Mouse (Mus musculus): ENCODE data around the gene Elp4. TPM values are rescaled to one million over a fixed set of nuclear protein-coding genes. Genes with fewer than 3 reads are reported as not detected.

The Elp4 gene
- polyA plus RNA-seq, 1 experiment: not detected

GRCm38 (mm10) chr2:105691296-105691695, 213.1 kb downstream of the Elp4 start:
- Histone ChIP-seq H3K27ac (ENCODE audit: insufficient read depth, low read depth, low read length) (no peak overlapping the region), H3K4me3 (ENCODE audit: insufficient read depth, low read depth, low read length) (no peak overlapping the region), H3K4me1 (ENCODE audit: control insufficient read depth, insufficient read depth, low read length) (peaks cover 30% of the 10 kb centered on the region)
- TF ChIP-seq CTCF (IDR thresholded peaks at IDR 0.05; ENCODE audit: insufficient read depth, low read depth, low read length) (no peak), POLR2A (IDR thresholded peaks at IDR 0.05; ENCODE audit: insufficient read depth, low read depth, low read length) (no peak)
- 28% methylated on average over 10 of the region's 10 CpGs for WGBS

GRCm38 (mm10) chr2:105689771-105690639, 214.4 kb downstream of the Elp4 start:
- peaks cover 30% of the 10 kb centered on the region for H3K4me1 ChIP-seq (ENCODE audit: control insufficient read depth, insufficient read depth, low read length)
- TF ChIP-seq POLR2A (IDR thresholded peaks at IDR 0.05; ENCODE audit: insufficient read depth, low read depth, low read length) (no peak), CTCF (IDR thresholded peaks at IDR 0.05; ENCODE audit: insufficient read depth, low read depth, low read length) (no peak)
- WGBS: 16% methylated on average over 28 of the region's 28 CpGs
- peak overlapping the region; percentile 34 for H3K4me3 ChIP-seq (ENCODE audit: insufficient read depth, low read depth, low read length)
- peak overlapping the region; percentile 59; the same call in 1 of the 2 replicates for H3K27ac ChIP-seq (ENCODE audit: insufficient read depth, low read depth, low read length)

GRCm38 (mm10) chr2:105689304-105689770, 215.0 kb downstream of the Elp4 start:
- Histone ChIP-seq H3K4me3 (ENCODE audit: insufficient read depth, low read depth, low read length) (peak overlapping the region; percentile 34), H3K27ac (ENCODE audit: insufficient read depth, low read depth, low read length) (peak overlapping the region; percentile 33), H3K4me1 (ENCODE audit: control insufficient read depth, insufficient read depth, low read length) (peaks cover 30% of the 10 kb centered on the region)
- 0% methylated on average over 15 of the region's 15 CpGs for WGBS
- TF ChIP-seq POLR2A (IDR thresholded peaks at IDR 0.05; ENCODE audit: insufficient read depth, low read depth, low read length): no peak

- peak overlapping the region; percentile 98 for H3K27ac ChIP-seq (ENCODE audit: insufficient read depth, low read depth, low read length)
These were observed 215.7 kb downstream of the Elp4 start for GRCm38 (mm10) chr2:105688436-105689303.

GRCm38 (mm10) chr2:105688011-105688410, 216.4 kb downstream of the Elp4 start:
- H3K4me1 ChIP-seq (ENCODE audit: control insufficient read depth, insufficient read depth, low read length): peaks cover 30% of the 10 kb centered on the region
- TF ChIP-seq CTCF (IDR thresholded peaks at IDR 0.05; ENCODE audit: insufficient read depth, low read depth, low read length) (no peak), POLR2A (IDR thresholded peaks at IDR 0.05; ENCODE audit: insufficient read depth, low read depth, low read length) (no peak)
- peak overlapping the region; percentile 33 for H3K4me3 ChIP-seq (ENCODE audit: insufficient read depth, low read depth, low read length)
- H3K27ac ChIP-seq (ENCODE audit: insufficient read depth, low read depth, low read length): peak overlapping the region; percentile 98
- 6% methylated on average over 17 of the region's 17 CpGs for WGBS

More at GRCm38 (mm10) chr2:105688436-105689303, 215.7 kb downstream of the Elp4 start:
- 8% methylated on average over 25 of the region's 25 CpGs for WGBS
- Histone ChIP-seq H3K4me1 (ENCODE audit: control insufficient read depth, insufficient read depth, low read length) (peaks cover 30% of the 10 kb centered on the region), H3K4me3 (ENCODE audit: insufficient read depth, low read depth, low read length) (peak overlapping the region; percentile 36)
- TF ChIP-seq POLR2A (IDR thresholded peaks at IDR 0.05; ENCODE audit: insufficient read depth, low read depth, low read length) (no peak), CTCF (IDR thresholded peaks at IDR 0.05; ENCODE audit: insufficient read depth, low read depth, low read length) (no peak)

GRCm38 (mm10) chr2:105687317-105687991, 216.9 kb downstream of the Elp4 start:
- 35% methylated on average over 13 of the region's 13 CpGs for WGBS
- Histone ChIP-seq H3K27ac (ENCODE audit: insufficient read depth, low read depth, low read length) (peak overlapping the region; percentile 98), H3K4me1 (ENCODE audit: control insufficient read depth, insufficient read depth, low read length) (peaks cover 27% of the 10 kb centered on the region), H3K4me3 (ENCODE audit: insufficient read depth, low read depth, low read length) (peak overlapping the region; percentile 33)
- no peak for TF ChIP-seq CTCF (IDR thresholded peaks at IDR 0.05; ENCODE audit: insufficient read depth, low read depth, low read length)

- 23% methylated on average over 36 of the region's 36 CpGs for WGBS
- Histone ChIP-seq H3K4me3 (ENCODE audit: insufficient read depth, low read depth, low read length) (no peak overlapping the region), H3K27ac (ENCODE audit: insufficient read depth, low read depth, low read length) (peak overlapping the region; percentile 98), H3K4me1 (ENCODE audit: control insufficient read depth, insufficient read depth, low read length) (peaks cover 27% of the 10 kb centered on the region)
- TF ChIP-seq POLR2A (IDR thresholded peaks at IDR 0.05; ENCODE audit: insufficient read depth, low read depth, low read length) (no peak), CTCF (IDR thresholded peaks at IDR 0.05; ENCODE audit: insufficient read depth, low read depth, low read length) (no peak)
These were observed 217.7 kb downstream of the Elp4 start for GRCm38 (mm10) chr2:105686363-105687316.
